Mouse (Mus musculus): ENCODE measurements around the gene St5.

St5 gene

DNA sequence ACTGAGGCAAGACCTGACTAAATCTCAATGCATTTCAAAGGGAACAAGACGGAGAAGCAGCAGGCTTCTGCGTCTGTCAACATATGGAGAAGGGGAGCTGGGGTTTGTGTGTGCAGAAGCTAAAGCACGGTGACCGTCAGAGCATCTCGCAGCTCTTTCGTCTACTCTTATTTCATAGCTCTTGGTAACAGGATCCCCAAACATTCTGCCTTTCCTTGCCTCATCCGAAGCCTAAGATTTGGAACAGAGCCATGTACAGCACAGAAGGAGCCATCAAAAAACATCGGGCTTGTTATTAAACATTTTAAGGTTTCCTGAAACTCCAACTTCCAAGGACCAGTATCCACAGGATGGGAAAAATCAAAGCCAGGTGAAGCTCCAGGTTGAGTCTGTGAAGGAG is 62.3 kb downstream of the St5 start:
- no peak for DNase-seq (ENCODE audit: low spot score)

DNA sequence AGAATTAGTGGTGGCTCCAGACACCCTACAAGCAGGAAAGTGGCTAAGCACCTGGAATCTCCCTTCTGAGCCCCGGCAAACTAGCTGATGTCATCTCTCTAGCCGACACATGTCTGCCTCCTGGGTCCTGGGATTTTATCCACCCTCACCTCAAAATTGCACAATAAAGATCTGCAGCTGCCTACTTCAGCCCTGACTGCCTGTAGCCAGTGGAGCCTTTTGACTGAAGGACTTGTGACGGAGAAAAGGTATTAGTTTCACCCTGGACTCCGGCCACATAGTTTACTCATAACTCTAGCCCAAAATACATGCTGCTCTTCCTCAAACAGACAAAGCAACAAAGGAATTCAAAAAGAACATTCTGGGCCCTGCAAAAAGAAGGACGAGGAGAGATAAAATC is 66.0 kb downstream of the St5 start:
- no peak for DNase-seq (ENCODE audit: low spot score)

DNA sequence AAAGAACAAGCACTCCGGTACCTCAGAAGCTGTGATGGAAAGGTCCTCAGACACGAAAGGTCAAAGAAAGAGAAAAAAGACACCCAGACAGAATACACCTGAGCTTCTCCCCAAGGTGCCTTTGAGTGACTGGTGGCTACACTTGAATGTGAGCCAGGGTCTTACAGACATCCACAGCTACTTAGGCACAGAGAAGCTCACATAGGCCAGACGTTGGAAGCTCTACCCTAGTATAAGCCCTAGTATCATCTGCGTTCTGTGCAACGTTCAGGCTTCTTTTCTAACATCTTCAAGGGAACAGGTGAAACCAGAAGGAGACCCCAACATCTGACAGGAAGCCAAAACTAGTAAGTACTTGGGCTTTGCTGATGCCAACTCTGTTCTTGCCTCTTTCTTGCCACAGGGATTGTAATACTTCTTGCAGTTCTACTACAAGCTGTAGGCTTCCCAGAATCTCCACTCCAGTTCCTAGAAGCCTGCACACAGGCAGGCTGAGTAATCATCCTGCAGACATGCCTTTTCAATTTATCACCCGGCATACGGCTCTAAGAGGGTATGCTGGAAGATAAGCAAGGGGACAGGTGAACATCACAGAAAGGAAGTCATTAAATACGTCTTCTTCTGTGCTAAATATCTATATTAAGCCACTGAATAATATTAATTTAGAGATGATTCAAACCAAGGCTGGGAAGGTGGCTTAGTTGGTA is 67.2 kb downstream of the St5 start:
- DNase-seq (ENCODE audit: low spot score): no peak

DNA sequence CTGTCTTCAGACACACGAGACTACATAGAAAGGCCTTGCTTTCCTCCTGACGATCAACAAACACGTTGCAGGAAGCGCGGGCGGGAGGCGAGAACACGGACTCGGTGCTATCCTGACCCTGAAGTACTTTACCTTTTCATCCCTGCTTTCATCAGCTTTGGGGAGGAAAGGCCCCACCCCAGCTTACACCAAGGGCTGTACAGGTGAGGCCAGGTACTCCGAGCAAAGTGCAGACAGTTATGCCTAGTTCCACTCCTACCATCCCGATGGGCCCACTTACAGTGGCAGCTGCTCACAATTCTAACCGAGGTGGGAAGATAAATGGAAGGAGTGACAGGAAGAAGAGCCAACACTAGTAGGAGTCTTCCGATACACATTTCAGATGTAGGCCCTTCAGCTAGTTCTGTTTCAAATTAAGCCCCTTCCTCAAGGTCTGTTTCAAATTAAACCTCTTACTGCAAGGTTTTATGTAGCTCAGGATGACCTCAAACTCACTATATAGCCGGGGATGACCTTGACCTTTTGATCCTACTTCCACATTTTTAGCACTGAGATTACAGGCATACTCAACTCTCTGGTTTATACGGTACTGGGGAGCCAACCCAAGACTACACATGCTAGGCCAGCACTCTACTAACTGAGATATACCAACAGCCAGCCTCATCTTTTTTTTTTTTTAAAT is 69.9 kb downstream of the St5 start:
- DNase-seq (ENCODE audit: low spot score): no peak

DNA sequence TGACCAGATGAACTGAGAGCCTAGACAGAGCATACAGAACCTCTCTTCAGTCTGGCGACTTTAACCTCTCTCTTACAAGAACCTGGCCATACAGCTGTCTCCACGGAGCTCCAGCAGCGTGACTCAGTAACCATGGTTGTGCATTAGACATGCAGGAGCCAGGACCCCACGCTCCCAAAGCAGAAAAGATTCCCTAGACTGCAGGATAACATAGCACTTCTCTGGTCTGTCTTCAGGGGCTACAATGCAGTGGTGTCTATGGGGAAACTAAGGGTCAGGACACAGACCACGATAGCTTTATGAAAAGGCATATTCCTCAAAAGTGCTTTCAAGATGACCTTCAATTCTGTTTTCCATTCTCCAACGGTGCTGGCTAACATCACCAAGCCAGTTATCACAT is 72.1 kb downstream of the St5 start:
- DNase-seq (ENCODE audit: low spot score): no peak

DNA sequence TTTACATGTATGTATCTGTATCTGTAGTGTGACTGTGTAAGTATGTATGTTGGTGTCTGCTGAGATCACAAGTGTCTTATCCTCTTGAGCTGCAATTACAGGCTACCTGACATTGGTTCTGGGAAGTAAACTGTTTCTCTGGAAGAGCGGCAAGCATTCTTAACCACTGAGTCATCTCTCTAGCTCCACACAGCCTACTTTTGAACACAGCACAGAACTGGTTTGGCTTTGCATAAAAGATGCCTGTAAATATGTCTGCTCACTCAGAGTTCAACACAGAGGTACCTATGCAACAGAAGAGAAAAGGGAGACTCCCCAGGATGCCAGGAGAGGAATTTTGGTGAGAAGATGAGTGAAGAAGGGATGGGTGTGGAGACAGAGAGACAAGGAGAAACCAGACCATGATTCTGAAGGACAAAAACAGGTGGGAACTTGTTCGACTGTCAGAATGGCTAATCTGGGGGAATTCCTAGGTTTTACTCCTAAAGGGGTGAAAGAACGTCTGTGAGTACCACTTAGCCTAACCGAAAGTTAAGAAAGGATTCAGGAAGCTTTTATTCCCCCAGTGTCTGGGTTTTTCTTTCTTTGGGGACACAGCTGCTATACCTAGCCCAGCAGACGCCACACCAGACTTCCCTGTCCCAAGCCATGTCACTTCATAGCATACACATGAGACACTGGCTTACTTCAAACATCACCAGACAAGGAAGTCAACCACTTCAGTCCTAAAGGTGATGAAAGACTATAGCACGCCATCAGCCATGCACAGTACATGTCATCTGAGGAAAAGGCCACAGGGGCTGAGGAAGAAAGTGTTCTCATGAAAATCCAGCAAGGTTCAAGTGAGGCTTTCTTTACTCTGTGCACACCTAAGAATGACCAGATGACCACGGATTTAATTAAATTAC is 73.3 kb downstream of the St5 start:
- no peak for DNase-seq (ENCODE audit: low spot score)

DNA sequence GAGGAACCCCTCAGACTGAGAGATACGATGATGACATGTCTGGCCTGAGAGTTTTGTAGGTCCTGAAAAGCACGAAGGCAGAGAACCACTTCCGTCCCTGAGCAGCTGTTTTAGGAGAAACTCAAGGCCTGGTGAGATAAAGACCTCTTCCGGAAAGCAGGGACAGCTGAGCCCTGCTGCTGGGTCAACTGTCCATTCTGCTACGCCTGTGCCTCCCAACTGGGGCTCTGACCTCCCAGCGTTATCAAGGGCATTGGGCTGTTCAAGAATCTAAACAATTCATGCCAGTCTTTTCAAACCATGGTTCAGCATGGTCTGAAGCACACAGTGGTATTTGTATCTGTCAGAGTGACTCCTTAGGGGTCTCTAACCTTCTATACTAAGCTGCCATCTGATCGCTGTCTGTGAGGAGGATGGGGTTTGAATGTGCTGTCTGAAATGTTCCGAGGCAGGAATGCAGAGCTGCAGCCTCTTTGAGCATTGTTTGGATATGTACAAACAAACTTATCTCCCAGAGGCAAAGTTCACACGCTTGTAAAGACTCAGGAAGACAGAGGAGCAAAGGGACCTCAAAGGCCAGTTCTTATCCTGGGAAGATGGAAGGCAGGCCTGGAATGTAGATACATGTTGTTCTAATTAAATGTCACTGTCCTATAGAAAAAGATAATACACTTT is 74.3 kb downstream of the St5 start:
- no peak for DNase-seq (ENCODE audit: low spot score)

DNA sequence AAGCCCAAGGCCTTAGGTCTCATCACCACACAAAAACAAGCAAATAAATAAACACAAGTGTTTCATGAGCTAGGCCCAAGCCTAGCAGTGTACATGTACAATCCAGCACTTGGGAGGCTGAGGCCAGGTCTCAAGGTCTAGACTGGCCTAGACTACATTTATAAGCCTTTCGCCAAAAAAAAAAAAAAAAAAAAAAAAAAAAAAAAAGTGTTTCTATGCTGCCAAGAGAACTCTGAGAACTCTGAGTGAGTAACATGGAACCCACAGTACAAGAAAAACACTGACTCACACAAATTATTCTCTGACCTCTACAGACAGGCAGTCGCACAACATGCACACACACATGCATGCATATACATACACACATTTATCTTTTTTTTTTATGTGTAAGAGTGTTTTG is 75.6 kb downstream of the St5 start:
- DNase-seq (ENCODE audit: low spot score): no peak

DNA sequence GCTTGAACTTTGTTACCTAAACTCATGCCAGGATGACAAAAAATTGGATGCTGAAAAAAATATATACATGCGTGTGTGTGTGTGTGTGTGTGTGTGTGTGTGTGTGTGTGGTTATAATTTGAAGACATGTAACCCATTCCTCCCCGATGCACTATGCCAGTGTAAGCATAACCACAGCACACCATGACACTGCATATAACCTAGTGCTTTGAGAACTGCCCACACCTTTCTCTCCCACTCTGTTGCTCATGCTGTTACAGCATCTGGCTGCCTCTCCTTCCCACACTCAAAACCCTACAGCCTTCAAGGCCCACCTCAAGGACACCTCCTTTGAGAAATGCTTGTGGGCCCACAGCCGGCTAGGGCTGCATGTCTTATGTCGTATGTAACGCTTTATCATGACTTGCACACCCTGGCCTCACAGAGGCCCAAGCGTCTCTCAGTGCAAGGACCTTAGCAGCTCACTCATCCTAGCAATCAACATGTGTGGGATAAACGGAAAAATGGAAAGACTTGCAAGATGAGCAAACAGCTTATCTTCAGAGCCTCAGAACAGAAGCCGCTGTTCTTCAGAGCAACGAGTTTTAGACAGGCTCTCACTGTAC is 81.1 kb downstream of the St5 start:
- DNase-seq (ENCODE audit: low spot score): no peak

DNA sequence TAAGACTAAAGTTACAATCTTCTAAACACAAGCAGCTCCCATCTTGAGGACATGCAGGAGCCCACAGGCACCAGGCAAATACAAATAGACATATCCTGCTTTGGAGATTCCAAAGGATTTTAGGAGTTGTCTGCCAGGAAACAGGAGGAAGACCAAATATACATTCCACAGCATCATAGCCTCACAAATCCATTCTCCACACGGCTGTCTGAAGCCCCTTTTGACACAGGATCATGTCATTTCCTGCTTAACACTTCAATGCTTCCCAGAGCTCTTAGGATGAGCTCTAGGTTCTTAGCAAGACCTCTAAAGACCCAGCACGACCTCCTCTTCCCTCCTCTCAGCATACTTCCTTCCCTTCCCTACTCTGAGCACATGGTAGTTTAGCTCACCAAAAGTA is 82.4 kb downstream of the St5 start:
- no peak for DNase-seq (ENCODE audit: low spot score)

DNA sequence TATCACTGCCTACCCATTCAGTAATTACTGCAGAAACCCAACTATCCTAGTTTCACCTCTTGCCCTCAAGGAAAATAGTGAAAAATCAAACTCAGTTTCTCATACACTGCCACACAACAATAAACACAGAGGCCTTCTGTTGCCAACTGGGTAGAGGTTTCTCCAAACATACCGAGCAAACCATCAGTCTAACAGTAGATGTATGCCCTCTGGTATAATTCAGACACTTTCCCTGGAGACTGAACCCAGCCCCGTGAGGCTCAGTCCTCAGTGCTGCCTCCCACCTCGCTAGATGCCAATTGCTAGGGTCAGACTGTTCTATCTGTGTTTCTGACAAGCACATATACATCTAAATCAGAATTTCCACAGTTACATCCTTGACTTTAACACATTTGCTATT is 83.1 kb downstream of the St5 start:
- no peak for DNase-seq (ENCODE audit: low spot score)

DNA sequence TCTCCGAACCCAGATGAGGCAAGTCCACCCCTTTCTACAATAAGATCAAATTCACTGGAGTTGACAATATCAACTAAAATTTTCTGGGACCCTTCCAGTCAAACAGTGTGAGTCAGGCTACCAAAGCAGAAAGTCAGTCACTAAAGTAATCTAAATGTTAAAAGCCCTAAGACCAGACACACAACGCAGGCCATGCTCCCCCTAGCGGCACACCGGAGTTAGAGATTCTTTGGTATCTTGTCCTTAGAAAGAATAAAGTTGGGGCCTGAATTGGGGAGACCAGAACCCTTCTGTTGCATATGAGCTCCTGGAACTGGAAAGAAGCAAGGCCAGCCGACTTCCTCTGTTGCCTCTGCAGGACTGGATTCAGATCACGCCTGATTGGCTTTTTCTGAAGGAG is 84.7 kb downstream of the St5 start:
- DNase-seq (ENCODE audit: low spot score): peak; percentile 77

DNA sequence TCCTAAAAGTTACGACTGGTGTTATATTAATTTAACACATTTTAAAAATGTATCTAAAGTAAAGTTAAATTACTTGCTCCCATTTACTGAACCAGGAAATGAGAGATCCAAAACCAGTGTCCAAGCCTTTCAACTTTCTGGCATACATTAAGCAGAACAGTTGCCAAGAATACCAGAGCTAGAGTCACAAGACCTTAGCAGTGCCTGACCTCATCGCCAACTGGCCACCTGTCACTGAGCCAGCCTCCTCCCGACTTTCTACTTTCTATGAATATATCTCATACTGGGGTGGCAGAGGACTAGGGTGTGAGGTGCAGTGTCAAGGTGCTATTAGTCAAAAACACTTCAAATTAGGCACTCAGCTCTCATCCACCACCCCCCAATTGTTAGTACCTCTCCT is 85.6 kb downstream of the St5 start:
- no peak for DNase-seq (ENCODE audit: low spot score)

DNA sequence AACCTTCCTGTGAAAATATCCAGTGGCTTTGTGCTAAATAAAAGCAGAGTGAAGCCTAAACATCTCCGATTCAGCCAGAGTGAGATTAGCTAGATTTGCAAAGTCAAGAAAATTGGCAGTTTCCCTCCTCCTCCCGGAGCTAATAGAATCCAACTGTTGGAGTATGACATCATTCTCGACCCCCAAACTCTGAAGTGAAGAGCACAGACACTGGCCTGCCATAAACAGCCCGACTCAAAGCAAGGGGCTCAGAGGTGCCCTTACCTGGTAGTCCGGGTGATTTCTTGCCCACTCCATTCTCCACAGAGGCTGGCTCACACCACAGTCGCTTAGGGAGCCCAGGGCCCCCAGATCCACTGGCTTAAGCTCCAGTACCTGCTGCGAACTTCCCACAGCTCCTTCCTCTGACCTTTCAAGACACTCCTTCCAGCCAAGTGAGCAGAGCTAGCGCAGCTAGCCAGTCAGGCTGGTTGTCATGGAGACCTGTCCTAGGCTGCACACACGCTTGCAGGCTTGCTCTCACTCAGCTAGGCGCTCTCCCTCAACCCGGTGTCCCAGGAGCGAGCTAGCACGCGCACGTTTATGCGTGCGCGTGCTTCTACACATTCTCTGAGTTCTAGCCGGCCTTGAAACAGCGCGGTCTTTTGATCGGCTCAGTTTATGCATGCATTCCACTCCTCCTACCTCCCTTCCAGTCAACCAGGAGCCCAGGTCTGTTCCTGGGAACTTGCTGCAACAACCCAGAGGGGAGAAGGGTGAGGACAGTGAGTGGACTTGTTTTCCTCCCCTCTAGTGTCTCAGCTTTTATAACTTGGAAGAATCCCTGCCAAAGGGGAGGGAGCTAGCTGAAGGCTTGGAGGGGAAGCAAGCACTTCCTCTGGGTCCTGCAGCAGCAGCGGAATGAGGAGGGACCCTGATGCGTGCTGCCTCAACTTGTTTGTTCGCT is 87.1 kb downstream of the St5 start:
- DNase-seq (ENCODE audit: low spot score): peak; percentile 79

DNA sequence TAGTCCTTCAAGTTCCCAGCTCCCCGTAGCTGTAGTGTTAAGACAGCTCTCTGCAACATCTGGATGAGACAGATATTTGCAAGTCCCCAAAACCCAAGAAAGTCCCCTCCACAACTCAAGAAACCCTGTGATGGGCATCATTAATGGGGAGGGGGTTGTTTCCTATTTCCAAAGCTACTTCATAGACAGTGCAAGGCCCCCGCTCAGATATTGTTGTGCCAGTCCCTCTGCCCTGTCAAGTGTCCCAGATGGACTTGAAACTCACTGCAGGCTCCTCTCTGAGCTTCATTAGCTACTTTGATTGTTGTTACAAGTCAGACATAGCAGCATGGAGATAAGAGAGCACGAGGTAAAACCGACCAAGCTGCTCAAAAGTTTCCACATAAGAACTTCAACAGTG is 87.8 kb downstream of the St5 start:
- no peak for DNase-seq (ENCODE audit: low spot score)

DNA sequence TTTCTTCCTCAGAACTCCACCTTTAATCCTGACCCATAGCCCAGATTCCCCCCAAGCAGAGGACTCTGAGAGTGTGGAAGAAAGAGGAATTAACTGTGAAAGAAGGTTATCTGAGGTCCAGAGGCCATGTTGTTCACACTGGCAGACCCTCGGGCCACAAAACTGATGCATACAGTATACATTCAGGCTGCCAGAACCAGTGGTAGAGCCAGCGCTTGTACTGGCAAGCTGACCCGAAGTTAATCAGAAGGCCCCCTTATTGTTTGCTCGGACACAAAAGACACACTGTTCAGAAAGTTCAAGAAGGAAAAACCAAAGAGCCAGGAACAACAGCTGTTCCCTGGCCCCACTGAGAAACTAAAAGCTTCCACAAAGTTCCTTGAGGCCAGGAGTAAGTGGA is 88.5 kb downstream of the St5 start:
- DNase-seq (ENCODE audit: low spot score): no peak

DNA sequence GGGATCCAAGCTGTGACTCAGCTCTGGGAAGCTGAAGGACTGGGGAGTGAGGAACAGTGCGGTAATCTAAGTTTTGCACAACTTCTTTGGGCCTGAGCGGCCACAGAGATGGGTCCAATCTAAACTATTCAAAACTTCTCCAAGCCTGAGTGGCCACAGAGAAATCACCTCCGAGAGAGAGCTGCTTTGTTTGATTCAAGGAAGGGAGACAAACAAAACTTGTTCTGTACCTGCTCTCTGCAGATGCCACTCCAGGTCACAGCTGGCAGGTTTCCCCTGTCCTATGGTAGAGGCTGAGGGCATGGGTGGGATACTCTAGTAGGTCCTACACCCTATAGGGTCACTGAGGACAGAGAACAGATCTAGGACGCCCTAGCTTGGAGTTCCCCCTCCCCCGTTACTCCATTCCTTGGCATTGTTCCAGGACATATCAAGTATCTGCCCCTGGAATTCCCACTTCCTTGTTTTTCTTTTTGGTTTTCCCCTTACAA is 89.8 kb downstream of the St5 start:
- DNase-seq (ENCODE audit: low spot score): peak; percentile 31

DNA sequence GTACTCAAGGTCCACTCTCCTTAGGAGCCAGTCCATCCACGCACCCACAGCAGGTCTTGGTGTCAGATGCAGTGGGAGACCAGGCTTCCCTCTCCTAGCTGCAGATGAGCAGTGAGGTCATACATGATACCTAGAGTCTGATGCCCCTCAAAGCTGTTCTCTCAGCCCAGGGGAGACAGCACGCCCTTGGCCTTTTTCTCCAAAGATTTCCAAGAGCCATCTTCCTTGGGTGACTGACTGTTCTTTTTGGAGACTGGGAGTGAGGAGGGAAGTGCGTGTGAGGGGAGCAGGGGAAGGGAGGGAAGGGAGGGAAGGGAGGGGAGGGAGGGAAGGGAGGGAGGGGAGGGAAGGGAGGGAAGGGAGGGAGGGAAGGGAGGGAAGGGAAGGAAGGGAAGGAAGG is 90.4 kb downstream of the St5 start:
- no peak for DNase-seq (ENCODE audit: low spot score)

DNA sequence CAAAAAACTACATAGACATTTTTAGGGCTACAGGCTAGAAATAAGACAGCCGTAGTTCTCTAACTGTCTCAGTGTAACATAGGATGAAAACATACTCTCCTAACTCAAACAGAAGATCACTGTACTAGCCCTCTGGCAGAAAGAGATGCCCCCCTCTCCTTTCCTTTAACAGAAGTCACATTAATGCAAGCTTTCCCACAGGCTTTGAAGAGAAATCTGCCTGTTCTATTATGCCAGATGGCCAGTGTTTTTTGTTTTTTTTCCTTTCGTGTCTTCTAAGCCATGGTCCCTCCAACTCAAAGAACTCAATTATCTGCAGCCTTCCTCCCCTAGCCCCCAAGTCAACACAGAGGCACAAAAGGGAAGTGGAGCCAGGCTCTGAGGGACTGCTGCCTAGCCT is 90.9 kb downstream of the St5 start:
- no peak for DNase-seq (ENCODE audit: low spot score)

DNA sequence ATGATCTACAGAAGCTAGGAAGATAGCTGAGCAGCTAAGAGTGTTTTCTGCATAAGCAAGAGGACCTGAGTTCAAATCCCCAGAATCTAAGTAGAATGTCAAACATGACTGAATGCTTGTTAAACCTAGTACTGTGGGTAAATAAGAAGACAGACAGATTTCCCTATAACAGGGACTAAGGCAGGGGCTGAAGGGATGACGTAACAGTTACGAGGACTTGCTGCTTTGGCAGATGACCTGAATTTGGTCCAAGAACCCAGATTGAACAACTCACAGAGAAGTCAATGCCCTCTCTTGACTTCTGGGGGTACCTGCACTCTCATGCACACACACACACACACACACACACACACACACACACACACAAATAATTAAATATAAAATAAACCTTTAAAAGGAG is 93.1 kb downstream of the St5 start:
- DNase-seq (ENCODE audit: low spot score): no peak
